Mouse (Mus musculus): ENCODE results near the gene Olfr702.

Olfr702 gene

GRCm38 (mm10) chr7:106833793-106834192, at the start of gene Olfr702:
TSS of gene Olfr702 (minus strand) at chr7:106833893.
- in situ Hi-C loops (cut with MboI) = no loop called here

GRCm38 (mm10) chr7:106876791-106877190, 43.1 kb upstream of the Olfr702 start, which contains the start of gene Olfr705:
TSS of gene Olfr705 (minus strand) at chr7:106876891.
- in situ Hi-C loops (cut with MboI) = no loop called here

GRCm38 (mm10) chr7:106862885-106863284, 29.2 kb upstream of the Olfr702 start, which contains the start of gene Olfr704:
TSS of gene Olfr704 (plus strand) at chr7:106863185.
- in situ Hi-C loops (cut with MboI) = no loop called here

GRCm38 (mm10) chr7:106843060-106843459, 9.4 kb upstream of the Olfr702 start, which contains the start of gene Olfr703:
TSS of gene Olfr703 (plus strand) at chr7:106843360.
- in situ Hi-C loops (cut with MboI) = no loop called here

GRCm38 (mm10) chr7:106818414-106818813, 15.3 kb downstream of the Olfr702 start:
- in situ Hi-C loops (cut with MboI) = no loop called here

- in situ Hi-C loops (cut with MboI) = no loop called here
These were observed 17.9 kb downstream of the Olfr702 start for GRCm38 (mm10) chr7:106815775-106816174.

- in situ Hi-C loops (cut with MboI) = no loop called here
These were observed 19.9 kb downstream of the Olfr702 start, which contains the start of gene Olfr701 for GRCm38 (mm10) chr7:106813829-106814228. TSS of gene Olfr701 (plus strand) at chr7:106814129.

- in situ Hi-C loops (cut with MboI) = no loop called here
These were observed 25.0 kb downstream of the Olfr702 start, which contains the start of gene Olfr700 for GRCm38 (mm10) chr7:106808734-106809133. TSS of gene Olfr700 (minus strand) at chr7:106808834.

- in situ Hi-C loops (cut with MboI) = no loop called here
These were observed 40.6 kb downstream of the Olfr702 start, which contains the start of gene Olfr699 for GRCm38 (mm10) chr7:106793098-106793497. TSS of gene Olfr699 (minus strand) at chr7:106793198.

GRCm38 (mm10) chr7:106788330-106788729, 45.4 kb downstream of the Olfr702 start:
- in situ Hi-C loops (cut with MboI) = no loop called here
